Mouse (Mus musculus): ENCODE results near the gene Stat3. TPM values are rescaled to one million over a fixed set of nuclear protein-coding genes. Genes with fewer than 3 reads are reported as not detected.

Gene Stat3
- polyA plus RNA-seq, 1 experiment from 2014 or later = 55.1 TPM

DNA sequence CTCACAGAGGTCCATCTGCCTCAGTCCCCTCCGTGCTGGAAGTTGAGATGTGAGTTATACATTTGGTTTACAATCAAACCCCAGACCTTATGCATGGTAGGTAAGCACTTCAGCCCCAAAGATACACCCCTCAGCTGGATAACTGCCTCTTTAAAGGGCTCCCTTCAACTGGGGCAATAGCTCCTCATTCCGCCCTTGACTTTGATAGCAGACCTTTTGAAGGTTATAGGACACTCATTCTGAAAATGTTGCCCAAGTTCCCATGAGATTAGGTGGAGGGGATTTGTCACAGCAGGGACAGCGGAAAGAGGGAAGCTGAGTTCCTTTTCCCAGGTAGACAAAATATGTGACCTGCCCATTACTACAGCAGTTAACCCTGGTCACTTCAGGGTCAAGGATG, 41.9 kb upstream of the Stat3 start:
- no peak overlapping the region for H3K9ac ChIP-seq (ENCODE audit: low read length)
- H3K4me3 ChIP-seq (ENCODE audit: low read depth, low read length) = no peak overlapping the region
- H3K4me2 ChIP-seq (replicated peaks; ENCODE audit: low read depth) = no peak overlapping the region
- H3K9me3 ChIP-seq (ENCODE audit: control insufficient read depth, low read length) = no peaks in the 10 kb centered on the region
- no peaks in the 10 kb centered on the region for H3K4me1 ChIP-seq (replicated peaks; ENCODE audit: control insufficient read depth, insufficient read depth)
- no peak overlapping the region for H3K27ac ChIP-seq (replicated peaks)
- no peak for ATAC-seq (ENCODE audit: low FRiP score, low TSS enrichment)
- TF ChIP-seq CTCF (IDR thresholded peaks at IDR 0.05; ENCODE audit: low read depth) (no peak), EP300 (optimal IDR thresholded peaks at IDR 0.05) (no peak)
- no peak for DNase-seq (ENCODE audit: low spot score)
- WGBS = 75% methylated on average over 3 of the region's 3 CpGs
- H3K36me3 ChIP-seq (ENCODE audit: control insufficient read depth, insufficient read depth, low read length) = no peaks in the 10 kb centered on the region
- H3K27me3 ChIP-seq (ENCODE audit: control insufficient read depth, insufficient read depth, low read length) = no peaks in the 10 kb centered on the region

DNA sequence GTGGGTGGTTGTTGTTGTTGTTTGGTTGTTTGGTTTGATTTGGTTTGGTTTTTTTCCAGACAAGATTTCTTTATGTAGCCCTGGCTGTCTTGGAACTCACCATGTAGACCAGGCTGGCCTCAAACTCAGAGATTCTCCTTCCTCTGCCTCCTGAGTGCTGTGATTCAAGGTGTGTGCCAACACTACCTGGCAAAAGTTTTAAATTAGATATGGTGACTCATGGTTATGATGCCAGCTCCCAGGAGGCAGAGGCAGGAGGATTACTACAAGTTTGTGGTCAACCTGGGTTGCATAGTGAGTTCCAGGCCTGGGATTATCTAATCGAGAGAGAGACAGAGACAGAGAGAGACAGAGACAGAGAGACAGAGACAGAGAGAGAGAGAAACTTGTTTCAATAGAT, 41.1 kb upstream of the Stat3 start:
- Histone ChIP-seq H3K27ac (replicated peaks) (no peak overlapping the region), H3K4me1 (replicated peaks; ENCODE audit: control insufficient read depth, insufficient read depth) (no peaks in the 10 kb centered on the region), H3K9me3 (ENCODE audit: control insufficient read depth, low read length) (no peaks in the 10 kb centered on the region), H3K4me2 (replicated peaks; ENCODE audit: low read depth) (no peak overlapping the region), H3K9ac (ENCODE audit: low read length) (no peak overlapping the region), H3K36me3 (ENCODE audit: control insufficient read depth, insufficient read depth, low read length) (no peaks in the 10 kb centered on the region), H3K27me3 (ENCODE audit: control insufficient read depth, insufficient read depth, low read length) (no peaks in the 10 kb centered on the region), H3K4me3 (ENCODE audit: low read depth, low read length) (no peak overlapping the region)
- TF ChIP-seq CTCF (IDR thresholded peaks at IDR 0.05; ENCODE audit: low read depth) (no peak), EP300 (optimal IDR thresholded peaks at IDR 0.05) (no peak)
- 76% methylated on average over 1 of the region's 1 CpGs for WGBS
- DNase-seq (ENCODE audit: low spot score) = no peak
- no peak for ATAC-seq (ENCODE audit: low FRiP score, low TSS enrichment)

DNA sequence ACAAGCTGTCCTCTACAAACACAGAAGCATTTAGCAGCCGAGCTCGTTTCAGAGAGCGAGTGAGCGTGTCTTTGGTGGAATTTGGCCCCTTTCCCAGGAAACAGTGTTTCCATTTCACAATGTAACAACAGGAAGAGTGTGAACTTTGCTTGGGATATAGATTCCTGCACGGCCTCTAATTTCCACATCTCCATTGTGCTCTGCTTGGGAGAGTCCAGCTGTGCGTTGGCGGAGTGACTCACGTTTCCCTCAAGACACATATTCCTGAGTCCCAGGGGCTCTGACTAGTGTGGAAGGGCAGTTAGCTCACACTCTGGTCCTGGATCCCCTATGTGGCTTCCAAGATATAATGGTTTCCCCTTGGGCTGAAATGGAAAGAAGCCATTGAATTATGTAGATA, 40.5 kb upstream of the Stat3 start:
- DNase-seq (ENCODE audit: low spot score) (peak; percentile 53), ATAC-seq (ENCODE audit: low FRiP score, low TSS enrichment) (peak; percentile 78)
- 9% methylated on average over 8 of the region's 8 CpGs for WGBS
- TF ChIP-seq CTCF (IDR thresholded peaks at IDR 0.05; ENCODE audit: low read depth) (no peak), EP300 (optimal IDR thresholded peaks at IDR 0.05) (no peak)
- Histone ChIP-seq H3K36me3 (ENCODE audit: control insufficient read depth, insufficient read depth, low read length) (no peaks in the 10 kb centered on the region), H3K4me1 (replicated peaks; ENCODE audit: control insufficient read depth, insufficient read depth) (no peaks in the 10 kb centered on the region; the same call in 1 of the 2 replicates), H3K4me2 (replicated peaks; ENCODE audit: low read depth) (no peak overlapping the region), H3K9ac (ENCODE audit: low read length) (no peak overlapping the region), H3K9me3 (ENCODE audit: control insufficient read depth, low read length) (no peaks in the 10 kb centered on the region), H3K4me3 (ENCODE audit: low read depth, low read length) (no peak overlapping the region), H3K27me3 (ENCODE audit: control insufficient read depth, insufficient read depth, low read length) (no peaks in the 10 kb centered on the region), H3K27ac (replicated peaks) (peak overlapping the region; percentile 61)

DNA sequence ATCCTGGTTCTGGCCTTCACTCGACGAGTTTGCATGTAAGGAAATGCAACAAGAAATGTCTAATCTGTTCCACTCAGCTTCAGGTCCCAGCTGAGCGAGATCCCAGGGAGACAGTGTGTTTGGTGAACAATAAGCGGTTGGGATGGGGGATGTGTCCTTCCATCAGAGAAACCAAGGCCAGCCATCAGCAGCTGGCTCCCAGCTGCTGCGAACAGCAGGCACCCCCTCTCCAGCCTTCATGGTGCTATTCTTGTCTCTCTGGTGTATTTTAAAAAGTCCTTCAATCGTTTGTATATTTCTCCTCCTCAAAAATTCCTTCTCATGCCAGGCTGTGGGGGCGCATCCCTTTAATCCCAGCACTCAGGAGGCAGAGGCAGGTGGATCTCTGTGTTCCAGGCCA, 35.9 kb upstream of the Stat3 start:
- no peak for TF ChIP-seq EP300 (optimal IDR thresholded peaks at IDR 0.05)
- no peak for TF ChIP-seq CTCF (IDR thresholded peaks at IDR 0.05; ENCODE audit: low read depth)
- H3K4me1 ChIP-seq (replicated peaks; ENCODE audit: control insufficient read depth, insufficient read depth) = no peaks in the 10 kb centered on the region; the same call in 1 of the 2 replicates
- no peak overlapping the region for H3K4me3 ChIP-seq (ENCODE audit: low read depth, low read length)
- H3K27ac ChIP-seq (replicated peaks) = peak overlapping the region; percentile 56
- ATAC-seq (ENCODE audit: low FRiP score, low TSS enrichment) (no peak), DNase-seq (ENCODE audit: low spot score) (no peak)
- no peak overlapping the region for H3K4me2 ChIP-seq (replicated peaks; ENCODE audit: low read depth)
- H3K9me3 ChIP-seq (ENCODE audit: control insufficient read depth, low read length) = no peaks in the 10 kb centered on the region
- no peak overlapping the region for H3K9ac ChIP-seq (ENCODE audit: low read length)
- 50% methylated on average over 7 of the region's 7 CpGs for WGBS
- H3K27me3 ChIP-seq (ENCODE audit: control insufficient read depth, insufficient read depth, low read length) = no peaks in the 10 kb centered on the region
- no peaks in the 10 kb centered on the region for H3K36me3 ChIP-seq (ENCODE audit: control insufficient read depth, insufficient read depth, low read length)

DNA sequence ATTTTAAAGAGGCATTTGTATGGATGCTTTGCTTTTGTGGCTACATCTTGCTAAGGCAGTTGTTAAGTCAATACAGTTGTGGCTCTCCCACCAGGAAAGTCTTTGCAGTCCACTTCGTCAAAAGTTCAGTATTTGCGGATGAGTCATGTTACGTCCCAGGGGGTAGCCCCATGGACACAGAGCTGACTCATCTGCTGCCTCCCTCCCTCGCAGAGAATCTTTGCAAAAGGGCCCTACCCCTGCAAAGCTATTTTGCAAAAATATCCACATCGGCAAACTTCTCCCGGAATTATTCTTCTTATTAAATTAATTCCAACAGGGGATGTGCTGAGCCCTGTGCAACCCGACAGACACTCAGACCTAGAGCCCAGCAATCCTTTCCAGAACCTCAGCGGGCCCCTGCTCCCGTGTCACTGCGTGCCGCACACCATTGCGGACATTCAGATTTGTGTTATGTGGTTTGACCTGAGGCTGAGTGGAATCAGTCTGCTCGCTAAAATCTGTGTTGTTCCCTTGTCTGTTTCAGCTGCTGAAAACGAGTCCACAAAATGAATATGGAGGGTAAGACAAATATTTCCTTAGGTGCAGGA, 35.1 kb upstream of the Stat3 start:
- H3K27me3 ChIP-seq (ENCODE audit: control insufficient read depth, insufficient read depth, low read length) = no peaks in the 10 kb centered on the region
- 32% methylated on average over 14 of the region's 14 CpGs for WGBS
- no peak overlapping the region for H3K4me2 ChIP-seq (replicated peaks; ENCODE audit: low read depth)
- no peaks in the 10 kb centered on the region; the same call in 1 of the 2 replicates for H3K4me1 ChIP-seq (replicated peaks; ENCODE audit: control insufficient read depth, insufficient read depth)
- no peaks in the 10 kb centered on the region for H3K36me3 ChIP-seq (ENCODE audit: control insufficient read depth, insufficient read depth, low read length)
- DNase-seq (ENCODE audit: low spot score) (no peak), ATAC-seq (ENCODE audit: low FRiP score, low TSS enrichment) (no peak)
- H3K9ac ChIP-seq (ENCODE audit: low read length) = no peak overlapping the region
- peak overlapping the region; percentile 56 for H3K27ac ChIP-seq (replicated peaks)
- TF ChIP-seq EP300 (optimal IDR thresholded peaks at IDR 0.05) (no peak), CTCF (IDR thresholded peaks at IDR 0.05; ENCODE audit: low read depth) (no peak)
- H3K4me3 ChIP-seq (ENCODE audit: low read depth, low read length) = no peak overlapping the region
- no peaks in the 10 kb centered on the region for H3K9me3 ChIP-seq (ENCODE audit: control insufficient read depth, low read length)

DNA sequence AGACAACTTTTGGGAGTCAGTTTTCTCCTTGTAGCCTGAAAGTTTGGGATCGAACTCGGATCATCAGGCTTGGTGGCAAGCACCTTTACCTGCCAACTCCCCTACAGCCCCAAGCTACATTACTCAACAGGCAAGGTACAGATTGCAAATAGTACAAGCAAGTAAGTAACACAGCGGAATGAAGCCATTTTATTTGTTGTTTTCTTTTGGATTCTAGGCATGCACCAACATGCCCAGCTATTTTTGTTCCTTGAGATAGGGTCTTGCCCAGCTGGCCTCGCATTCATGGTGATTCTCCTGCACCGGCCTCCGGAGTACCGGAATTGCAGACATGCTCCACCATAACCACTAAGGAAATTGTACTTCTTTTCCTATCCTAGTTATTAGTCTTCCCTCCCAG, 33.9 kb upstream of the Stat3 start:
- Histone ChIP-seq H3K4me1 (replicated peaks; ENCODE audit: control insufficient read depth, insufficient read depth) (peaks cover 2% of the 10 kb centered on the region), H3K9ac (ENCODE audit: low read length) (no peak overlapping the region), H3K27me3 (ENCODE audit: control insufficient read depth, insufficient read depth, low read length) (no peaks in the 10 kb centered on the region), H3K4me3 (ENCODE audit: low read depth, low read length) (no peak overlapping the region), H3K4me2 (replicated peaks; ENCODE audit: low read depth) (no peak overlapping the region), H3K9me3 (ENCODE audit: control insufficient read depth, low read length) (no peaks in the 10 kb centered on the region), H3K36me3 (ENCODE audit: control insufficient read depth, insufficient read depth, low read length) (no peaks in the 10 kb centered on the region), H3K27ac (replicated peaks) (no peak overlapping the region)
- no peak for TF ChIP-seq CTCF (IDR thresholded peaks at IDR 0.05; ENCODE audit: low read depth)
- no peak for TF ChIP-seq EP300 (optimal IDR thresholded peaks at IDR 0.05)
- no peak for ATAC-seq (ENCODE audit: low FRiP score, low TSS enrichment)
- WGBS = 72% methylated on average over 7 of the region's 7 CpGs
- no peak for DNase-seq (ENCODE audit: low spot score)
